Mouse (Mus musculus) WW6 (cell line): Measurements from ENCODE around the gene Isca2.

Experiments
- DNase-seq: peaks from one replicate; pipeline ENCODE4 v3.0.0-alpha.2; 2013; ENCODE audit warnings: low read depth, low spot score

Isca2 gene

GRCm38 (mm10) chr12:84771981-84772520 is 1.0 kb upstream of the Isca2 start:
- no peak for DNase-seq

- no peak for DNase-seq
Measured at GRCm38 (mm10) chr12:84773476-84773875, 425 bp downstream of the Isca2 start.

GRCm38 (mm10) chr12:84774376-84774775 is 1.3 kb downstream of the Isca2 start:
- DNase-seq = no peak

GRCm38 (mm10) chr12:84776229-84776628 is 3.2 kb downstream of the Isca2 start:
- DNase-seq = no peak

GRCm38 (mm10) chr12:84784604-84785381 is 11.7 kb downstream of the Isca2 start:
- DNase-seq = peak; percentile 72

GRCm38 (mm10) chr12:84786091-84786490 is 13.0 kb downstream of the Isca2 start:
- no peak for DNase-seq

GRCm38 (mm10) chr12:84790853-84791252 is 17.8 kb downstream of the Isca2 start:
- DNase-seq = no peak

GRCm38 (mm10) chr12:84792629-84793028 is 19.6 kb downstream of the Isca2 start:
- DNase-seq = no peak

GRCm38 (mm10) chr12:84794647-84795046 is 21.6 kb downstream of the Isca2 start:
- DNase-seq = no peak

- no peak for DNase-seq
Measured at GRCm38 (mm10) chr12:84799086-84799485, 26.0 kb downstream of the Isca2 start.

- DNase-seq = no peak
Measured at GRCm38 (mm10) chr12:84800419-84800818, 27.4 kb downstream of the Isca2 start.

- DNase-seq = no peak
Measured at GRCm38 (mm10) chr12:84801532-84802110, 28.6 kb downstream of the Isca2 start.

GRCm38 (mm10) chr12:84802625-84803024 is 29.6 kb downstream of the Isca2 start:
- DNase-seq = no peak

GRCm38 (mm10) chr12:84805228-84805842 is 32.3 kb downstream of the Isca2 start:
- no peak for DNase-seq

GRCm38 (mm10) chr12:84806010-84806409 is 33.0 kb downstream of the Isca2 start:
- no peak for DNase-seq

GRCm38 (mm10) chr12:84806726-84807125 is 33.7 kb downstream of the Isca2 start:
- no peak for DNase-seq

- DNase-seq = no peak
Measured at GRCm38 (mm10) chr12:84807351-84807750, 34.3 kb downstream of the Isca2 start.

- DNase-seq = no peak
Measured at GRCm38 (mm10) chr12:84809033-84809432, 36.0 kb downstream of the Isca2 start.

GRCm38 (mm10) chr12:84810810-84811209 is 37.8 kb downstream of the Isca2 start:
- DNase-seq = no peak

- DNase-seq = no peak
Measured at GRCm38 (mm10) chr12:84811510-84811909, 38.5 kb downstream of the Isca2 start.

GRCm38 (mm10) chr12:84812004-84812403 is 39.0 kb downstream of the Isca2 start:
- no peak for DNase-seq

- DNase-seq = peak; percentile 22
Measured at GRCm38 (mm10) chr12:84813773-84814172, 40.7 kb downstream of the Isca2 start.
